Mouse (Mus musculus) large intestine, adult 2 months (tissue): ENCODE results near the gene Tbc1d24. TPM values are rescaled to one million over a fixed set of nuclear protein-coding genes. Genes with fewer than 3 reads are reported as not detected.

ENCODE experiments used
- DNase-seq: peaks from one replicate; pipeline ENCODE4 v3.0.0-alpha.2; 2012; ENCODE audit warnings: low read depth, low spot score
- WGBS: fragments of 180-500 bp; shearing (Covaris S2); methylation state at CpG from one replicate; pipeline ENCODE4 v1.1.7; 2018; 5-methylcytosine and 5-hydroxymethylcytosine counted together
- polyA plus RNA-seq: library from polyadenylated mRNA; depleted of rRNA; stranded (reverse); fragments of >200 nt; gene quantifications from 2 replicates; pipeline ENCODE4 v1.2.3, GENCODE M21; 2012

Gene Tbc1d24
- polyA plus RNA-seq, 1 experiment: 9.2 TPM

GRCm38 (mm10) chr17:24211631-24212440 is 6.5 kb upstream of the Tbc1d24 start:
- 14% methylated on average over 37 of the region's 37 CpGs for WGBS
- DNase-seq: no peak

- DNase-seq: no peak
- WGBS: 88% methylated on average over 3 of the region's 3 CpGs
Observed at GRCm38 (mm10) chr17:24210591-24210990, 5.2 kb upstream of the Tbc1d24 start.

GRCm38 (mm10) chr17:24209916-24210240 is 4.5 kb upstream of the Tbc1d24 start:
- no peak for DNase-seq
- 90% methylated on average over 3 of the region's 3 CpGs for WGBS

- 6% methylated on average over 43 of the region's 43 CpGs for WGBS
- no peak for DNase-seq
Observed at GRCm38 (mm10) chr17:24209043-24209915, 3.9 kb upstream of the Tbc1d24 start, which contains the start of gene Ntn3. Gene Ntn3 (minus strand): TSS chr17:24209531.

GRCm38 (mm10) chr17:24208641-24209042 is 3.3 kb upstream of the Tbc1d24 start:
- 19% methylated on average over 29 of the region's 29 CpGs for WGBS
- DNase-seq: no peak

GRCm38 (mm10) chr17:24207768-24208640 is 2.6 kb upstream of the Tbc1d24 start:
- no peak for DNase-seq
- WGBS: 90% methylated on average over 34 of the region's 34 CpGs

- DNase-seq: peak; percentile 35
- WGBS: 10% methylated on average over 62 of the region's 62 CpGs
Observed at GRCm38 (mm10) chr17:24206451-24207351, 1.3 kb upstream of the Tbc1d24 start.

- 8% methylated on average over 15 of the region's 15 CpGs for WGBS
- no peak for DNase-seq
Observed at GRCm38 (mm10) chr17:24205908-24206361, 573 bp upstream of the Tbc1d24 start.

- 8% methylated on average over 7 of the region's 7 CpGs for WGBS
- no peak for DNase-seq
Observed at GRCm38 (mm10) chr17:24204846-24205245, 516 bp downstream of the Tbc1d24 start.

GRCm38 (mm10) chr17:24203611-24204534 is 1.5 kb downstream of the Tbc1d24 start:
- peak; percentile 53 for DNase-seq
- WGBS: 53% methylated on average over 3 of the region's 3 CpGs

- WGBS: 27% methylated on average over 4 of the region's 4 CpGs
- peak; percentile 43 for DNase-seq
Observed at GRCm38 (mm10) chr17:24203068-24203467, 2.3 kb downstream of the Tbc1d24 start.

- 50% methylated on average over 4 of the region's 4 CpGs for WGBS
- DNase-seq: peak; percentile 27
Observed at GRCm38 (mm10) chr17:24201092-24201491, 4.3 kb downstream of the Tbc1d24 start.

- 61% methylated on average over 4 of the region's 4 CpGs for WGBS
- DNase-seq: no peak
Observed at GRCm38 (mm10) chr17:24199741-24200140, 5.6 kb downstream of the Tbc1d24 start.

GRCm38 (mm10) chr17:24199252-24199651 is 6.1 kb downstream of the Tbc1d24 start:
- WGBS: 95% methylated on average over 4 of the region's 4 CpGs

GRCm38 (mm10) chr17:24197032-24197824 is 8.1 kb downstream of the Tbc1d24 start:
- WGBS: 69% methylated on average over 15 of the region's 15 CpGs

More at GRCm38 (mm10) chr17:24199252-24199651, 6.1 kb downstream of the Tbc1d24 start:
- DNase-seq: no peak

GRCm38 (mm10) chr17:24195349-24195748 is 10.0 kb downstream of the Tbc1d24 start:
- WGBS: 63% methylated on average over 2 of the region's 2 CpGs
- no peak for DNase-seq

More at GRCm38 (mm10) chr17:24197032-24197824, 8.1 kb downstream of the Tbc1d24 start:
- DNase-seq: no peak

- 86% methylated on average over 5 of the region's 5 CpGs for WGBS
- DNase-seq: no peak
Observed at GRCm38 (mm10) chr17:24193769-24194168, 11.6 kb downstream of the Tbc1d24 start.
